9 mouse cellular contexts compared by ENCODE assay signal in genomic region chr17:48416425-48417195, GRCm38 (mm10). TPM values are rescaled to one million over a fixed set of nuclear protein-coding genes. Genes with fewer than 3 reads are reported as not detected.
DNase-seq lines count a peak whose midpoint lies in the region; ATAC-seq and TF ChIP-seq lines count a peak whose summit lies in the region.
"Had no signal": no experiment of that assay in that cellular context is flagged by ENCODE, and none has a peak within 500 bp of the region (broad histone marks: within the 10 kb centered on the region; RNA-seq: fewer than 3 reads in every experiment).

No protein-coding gene starts in this region.

- H3K27me3 ChIP-seq in heart, embryonic 15.5 days = no peaks in the 10 kb centered on the region
- H3K27me3 ChIP-seq in neural tube, embryonic 14.5 days (ENCODE audit: control insufficient read depth, insufficient read depth, low read length) = no peaks in the 10 kb centered on the region

- no peak overlapping the region for H3K9ac ChIP-seq in ES-E14 (ENCODE audit: insufficient read depth, low read depth, low read length, poor library complexity, severe bottlenecking)
- H3K9ac ChIP-seq in heart, embryonic 15.5 days = no peak overlapping the region
- no peak overlapping the region for H3K9ac ChIP-seq in neural tube, embryonic 14.5 days (replicated peaks; ENCODE audit: low read depth, low read length)

- WGBS in heart, embryonic 15.5 days = 80% methylated on average over 14 of the region's 14 CpGs
- WGBS in neural tube, embryonic 14.5 days = 90% methylated on average over 14 of the region's 14 CpGs

- H3K27ac ChIP-seq in ES-E14 (ENCODE audit: insufficient read depth, low read depth, low read length, poor library complexity, severe bottlenecking) = no peak overlapping the region
- peak overlapping the region; percentile 59 for H3K27ac ChIP-seq in heart, embryonic 15.5 days
- H3K27ac ChIP-seq in neural tube, embryonic 14.5 days (ENCODE audit: low read depth, low read length) = no peak overlapping the region

- no peaks in the 10 kb centered on the region for H3K4me1 ChIP-seq in ES-E14 (ENCODE audit: control insufficient read depth in 2 of 2, insufficient read depth in 2 of 2, low read length in 2 of 2, poor library complexity in 1 of 2)
- peaks cover 32% of the 10 kb centered on the region for H3K4me1 ChIP-seq in heart, embryonic 15.5 days (replicated peaks)
- H3K4me1 ChIP-seq in neural tube, embryonic 14.5 days (ENCODE audit: control insufficient read depth, insufficient read depth, low read length) = no peaks in the 10 kb centered on the region

- H3K9me3 ChIP-seq in ES-E14 (ENCODE audit: control insufficient read depth, insufficient read depth, low read depth, low read length) = no peaks in the 10 kb centered on the region
- H3K9me3 ChIP-seq in heart, embryonic 15.5 days (replicated peaks) = no peaks in the 10 kb centered on the region
- no peaks in the 10 kb centered on the region for H3K9me3 ChIP-seq in neural tube, embryonic 14.5 days (ENCODE audit: control insufficient read depth, low read length)

- H3K4me3 ChIP-seq in ES-E14 (ENCODE audit: insufficient read depth in 1 of 2, low read depth in 1 of 2, low read length in 2 of 2, poor library complexity in 1 of 2, severe bottlenecking in 1 of 2) = no peak overlapping the region
- no peak overlapping the region for H3K4me3 ChIP-seq in heart, embryonic 15.5 days
- H3K4me3 ChIP-seq in neural tube, embryonic 14.5 days (ENCODE audit: low read depth, low read length) = no peak overlapping the region
- H3K4me3 ChIP-seq: erythroblast, embryonic 14.5 days had no signal

- no peak for ATAC-seq in heart, embryonic 15.5 days (replicated peaks; ENCODE audit: insufficient number of reproducible peaks, insufficient read depth, low FRiP score, low read depth)
- peak; percentile 85; the same call in 1 of the 2 replicates for ATAC-seq in neural tube, embryonic 14.5 days (ENCODE audit: low read depth)

- peaks cover 39% of the 10 kb centered on the region for H3K36me3 ChIP-seq in ES-E14 (ENCODE audit: control insufficient read depth, insufficient read depth, low read length, poor library complexity, severe bottlenecking)
- peaks cover 54% of the 10 kb centered on the region for H3K36me3 ChIP-seq in heart, embryonic 15.5 days
- no peaks in the 10 kb centered on the region for H3K36me3 ChIP-seq in neural tube, embryonic 14.5 days (ENCODE audit: control insufficient read depth, insufficient read depth, low read length)

- in situ Hi-C loops in ES-E14 (cut with MboI; ENCODE audit: low sequenced_read_pairs in 2 of 2, unreplicated experiment in 2 of 2) = no loop called here

- DNase-seq in 416B (ENCODE audit: low read depth) (peak; percentile 77), ES-E14 (ENCODE audit: low read depth, low spot score) (no peak)
- DNase-seq in cerebellum, postnatal 10 days = peak; percentile 86
- DNase-seq in kidney, postnatal 10 days = peak; percentile 86
- DNase-seq in lung, adult 18-20 months = peak; percentile 33 to 45
- peak; percentile 56 for DNase-seq in yolk sac, embryonic 10.5 days (ENCODE audit: low spot score)

- no peak overlapping the region for H3K4me2 ChIP-seq in heart, embryonic 15.5 days
- H3K4me2 ChIP-seq in neural tube, embryonic 14.5 days (ENCODE audit: low read depth, low read length) = no peak overlapping the region

TF ChIP-seq in ES-E14, 5 proteins besides CTCF, POLR2A, EP300 and RAD21:
- no peak for TF ChIP-seq CHD2 (IDR thresholded peaks at IDR 0.05; ENCODE audit: low read depth, low read length)
- no peak for TF ChIP-seq HCFC1 (IDR thresholded peaks at IDR 0.05; ENCODE audit: borderline replicate concordance, insufficient read depth, low read length)
- 0 out of 2 replicates have a peak, but pooled peaks have one; percentile 6 for TF ChIP-seq ZNF384 (IDR thresholded peaks at IDR 0.05; ENCODE audit: low read depth, low read length)
- no peak for TF ChIP-seq MAFK (IDR thresholded peaks at IDR 0.05; ENCODE audit: insufficient read depth, low read depth, low read length)
- TF ChIP-seq ZC3H11A (IDR thresholded peaks at IDR 0.05; ENCODE audit: borderline replicate concordance, low read depth, low read length) = peak; percentile 36; the same call in 1 of the 2 replicates

RNA-seq across cellular contexts. Expression of gene Oard1, which starts 6.8 kb away (rescaled TPM):
- total RNA-seq in ES-E14 (2012; rRNA removed) = 27.0 and 38.6 TPM in 2 replicates
- polyA plus RNA-seq in heart, embryonic 15.5 days (2015; fragmentation: Nextera tagmentation; extraction: Ambion mirVana) = 33.5 and 40.2 TPM in 2 replicates
- polyA plus RNA-seq in neural tube, embryonic 14.5 days (2014; fragmentation: Nextera tagmentation; extraction: Ambion mirVana) = 35.7 and 37.8 TPM in 2 replicates

RNA-seq across cellular contexts. Expression of gene Nfya, which starts 6.9 kb away (rescaled TPM):
- total RNA-seq in ES-E14 (2012; rRNA removed) = 23.3 and 25.2 TPM in 2 replicates
- 8.9 and 10.5 TPM in 2 replicates for polyA plus RNA-seq in heart, embryonic 15.5 days (2015; fragmentation: Nextera tagmentation; extraction: Ambion mirVana)
- 16.2 and 16.3 TPM in 2 replicates for polyA plus RNA-seq in neural tube, embryonic 14.5 days (2014; fragmentation: Nextera tagmentation; extraction: Ambion mirVana)

RNA-seq across cellular contexts. Expression of gene Apobec2, which starts 16.1 kb away (rescaled TPM):
- 3.0 and 5.6 TPM in 2 replicates for total RNA-seq in ES-E14 (2012; rRNA removed)
- 177 and 212 TPM in 2 replicates for polyA plus RNA-seq in heart, embryonic 15.5 days (2015; fragmentation: Nextera tagmentation; extraction: Ambion mirVana)
- polyA plus RNA-seq in neural tube, embryonic 14.5 days (2014; fragmentation: Nextera tagmentation; extraction: Ambion mirVana) = 0.75 and 0.99 TPM in 2 replicates
- polyA plus RNA-seq: erythroblast, embryonic 14.5 days had no signal

RNA-seq across cellular contexts. Expression of gene Tspo2, which starts 34.7 kb away (rescaled TPM):
- 0.16 TPM in 1 of 2 replicates, not detected in the other for total RNA-seq in ES-E14 (2012; rRNA removed)
- 7.7 and 8.3 TPM in 2 replicates for polyA plus RNA-seq in heart, embryonic 15.5 days (2015; fragmentation: Nextera tagmentation; extraction: Ambion mirVana)
- 1.6 and 1.8 TPM in 2 replicates for polyA plus RNA-seq in neural tube, embryonic 14.5 days (2014; fragmentation: Nextera tagmentation; extraction: Ambion mirVana)

RNA-seq across cellular contexts. Expression of gene Unc5cl, which starts 38.1 kb away (rescaled TPM):
- 1.2 and 3.2 TPM in 2 replicates for total RNA-seq in ES-E14 (2012; rRNA removed)
- polyA plus RNA-seq in heart, embryonic 15.5 days (2015; fragmentation: Nextera tagmentation; extraction: Ambion mirVana) = 0.33 and 0.84 TPM in 2 replicates
- polyA plus RNA-seq in neural tube, embryonic 14.5 days (2014; fragmentation: Nextera tagmentation; extraction: Ambion mirVana) = 0.31 TPM in 1 of 2 replicates, not detected in the other

Comparison
In these comparisons a context has a peak if more than half of its experiments do, and no peak if none do; other contexts are left out.
1. RNA of gene Apobec2, which starts 16.1 kb away (polyA plus RNA-seq): 177 to 212 TPM in heart, embryonic 15.5 days; 0.75 to 0.99 TPM in neural tube, embryonic 14.5 days; every median in the first group is over 10 times any median in the second.